Mouse (Mus musculus) inflammation-experienced regulatory T-cells, adult 6 months (primary cell): Measurements from ENCODE around the gene Cln3. TPM values are rescaled to one million over a fixed set of nuclear protein-coding genes. Genes with fewer than 3 reads are reported as not detected.

ENCODE experiments used
- ATAC-seq: one replicate; pipeline ENCODE4 v1.8.0; 2017
- polyA plus RNA-seq, 3 experiments: library from polyadenylated mRNA; unstranded; fragments of 100-300 nt; shearing (Covaris generic); gene quantifications; one replicate each; pipeline ENCODE4 v1.2.1; 2017

Cln3 gene
- polyA plus RNA-seq, 3 experiments from 2014 or later, result 25.2 to 57.9 (median 51.4) TPM

- no peak for ATAC-seq
These were observed 9.4 kb upstream of the Cln3 start, which contains the start of gene Il27 for GRCm38 (mm10) chr7:126594862-126595561. Il27 (minus strand) TSS chr7:126594941.

- no peak for ATAC-seq
These were observed 2.2 kb upstream of the Cln3 start for GRCm38 (mm10) chr7:126587779-126588178.

- ATAC-seq, result no peak
These were observed 1.2 kb upstream of the Cln3 start for GRCm38 (mm10) chr7:126586839-126587238.

- ATAC-seq, result peak; percentile 56
These were observed 1.1 kb downstream of the Cln3 start, which contains the start of gene Apobr for GRCm38 (mm10) chr7:126584506-126584977. Apobr (plus strand) TSS chr7:126584942.

GRCm38 (mm10) chr7:126583761-126584160 is 1.9 kb downstream of the Cln3 start:
- ATAC-seq, result no peak

GRCm38 (mm10) chr7:126583251-126583709 is 2.3 kb downstream of the Cln3 start:
- ATAC-seq, result peak; percentile 82

- ATAC-seq, result no peak
These were observed 2.9 kb downstream of the Cln3 start for GRCm38 (mm10) chr7:126582759-126583158.

- ATAC-seq, result no peak
These were observed 4.0 kb downstream of the Cln3 start for GRCm38 (mm10) chr7:126581661-126582060.

GRCm38 (mm10) chr7:126579172-126579571 is 6.4 kb downstream of the Cln3 start:
- no peak for ATAC-seq

- no peak for ATAC-seq
These were observed 8.7 kb downstream of the Cln3 start for GRCm38 (mm10) chr7:126576946-126577345.

- ATAC-seq, result peak; percentile 97
These were observed 19.4 kb downstream of the Cln3 start, which contains the start of gene Eif3c for GRCm38 (mm10) chr7:126566094-126566765. Eif3c (minus strand) TSS chr7:126566411.

- ATAC-seq, result no peak
These were observed 19.9 kb downstream of the Cln3 start for GRCm38 (mm10) chr7:126565693-126566092.

GRCm38 (mm10) chr7:126556635-126557034 is 29.0 kb downstream of the Cln3 start:
- no peak for ATAC-seq

- ATAC-seq, result no peak
These were observed 30.8 kb downstream of the Cln3 start for GRCm38 (mm10) chr7:126554796-126555195.

GRCm38 (mm10) chr7:126545631-126546030 is 40.0 kb downstream of the Cln3 start:
- ATAC-seq, result no peak

- no peak for ATAC-seq
These were observed 44.0 kb downstream of the Cln3 start for GRCm38 (mm10) chr7:126541661-126542060.

- no peak for ATAC-seq
These were observed 47.6 kb downstream of the Cln3 start for GRCm38 (mm10) chr7:126537820-126538585.

GRCm38 (mm10) chr7:126536466-126536865 is 49.2 kb downstream of the Cln3 start:
- no peak for ATAC-seq

- no peak for ATAC-seq
These were observed 49.9 kb downstream of the Cln3 start for GRCm38 (mm10) chr7:126535766-126536165.

- no peak for ATAC-seq
These were observed 52.2 kb downstream of the Cln3 start for GRCm38 (mm10) chr7:126533434-126533833.

GRCm38 (mm10) chr7:126528166-126528577 is 57.4 kb downstream of the Cln3 start:
- peak; percentile 71 for ATAC-seq

GRCm38 (mm10) chr7:126523316-126523715 is 62.3 kb downstream of the Cln3 start:
- ATAC-seq, result no peak
